Mouse (Mus musculus): Measurements from ENCODE around the gene Rad54l.
A peak's percentile ranks its signal among the peaks of the same experiment; 100 is the strongest.

Gene Rad54l

DNA sequence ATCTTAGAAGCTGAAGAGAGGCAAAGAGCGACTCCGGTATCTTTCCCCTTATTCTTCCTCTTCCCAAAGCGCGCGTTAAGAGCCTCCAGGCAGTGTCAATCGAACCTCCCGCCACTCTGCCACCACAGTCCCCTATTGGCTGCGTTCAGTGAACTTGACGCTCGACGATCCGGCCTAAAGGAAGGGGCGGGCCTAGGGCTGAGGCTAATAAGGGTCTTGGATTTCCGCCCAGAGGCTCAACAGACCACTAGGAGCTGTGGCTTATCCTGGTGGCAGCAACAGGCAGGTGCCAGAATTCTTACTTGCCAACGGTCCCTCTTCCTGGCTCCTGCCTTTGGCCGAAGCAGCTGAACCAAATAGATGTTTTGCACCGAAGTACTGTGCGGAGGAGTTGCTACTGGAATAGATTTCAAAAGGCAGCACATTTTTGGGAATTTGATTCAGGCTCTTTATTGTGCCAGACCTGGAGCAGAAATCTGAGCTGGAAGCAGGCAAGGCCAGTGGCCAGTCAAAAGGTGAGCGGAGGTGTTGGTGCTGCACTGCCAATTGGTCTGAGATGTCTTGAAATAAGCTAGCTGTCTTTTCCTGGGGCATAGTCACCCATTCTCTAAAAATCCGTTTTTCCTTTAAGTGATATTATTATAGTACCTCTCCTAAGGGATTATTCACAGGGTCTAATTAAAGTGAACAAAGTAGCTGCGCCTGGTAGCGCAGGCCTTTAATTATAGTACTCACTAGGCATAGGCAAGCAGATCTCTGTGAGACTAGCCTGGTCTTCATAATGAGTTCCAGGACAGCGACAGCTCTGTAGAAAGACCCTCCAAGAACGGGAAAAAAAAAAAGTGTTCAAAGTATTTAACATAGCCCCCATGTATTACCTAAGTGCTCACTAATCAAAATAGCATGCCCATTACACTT lies at the start of gene Rad54l, which contains the start of gene Pomgnt1:
Gene Rad54l (minus strand): TSS at position 89 of the 918 bp plus-strand sequence.
Gene Pomgnt1 (plus strand): TSS at position 239 of the 918 bp plus-strand sequence.
- DNase-seq (ENCODE audit: low read depth), result peak; percentile 97

- DNase-seq (ENCODE audit: low read depth), result no peak
These were observed 49.6 kb upstream of the Rad54l start, which contains the start of the genes 1700042G07Rik and Gm49337 for GRCm38 (mm10) chr4:116173072-116173471. TSS of gene 1700042G07Rik (plus strand) at chr4:116173372. TSS of gene Gm49337 (plus strand) at chr4:116173384.

- DNase-seq (ENCODE audit: low read depth), result no peak
These were observed 45.8 kb upstream of the Rad54l start for GRCm38 (mm10) chr4:116169353-116169672.

- DNase-seq (ENCODE audit: low read depth), result peak; percentile 70
These were observed 45.3 kb upstream of the Rad54l start for GRCm38 (mm10) chr4:116168617-116169352.

- no peak for DNase-seq (ENCODE audit: low read depth)
These were observed 43.9 kb upstream of the Rad54l start, which contains the start of gene Tspan1 for GRCm38 (mm10) chr4:116167404-116167803. TSS of gene Tspan1 (minus strand) at chr4:116167601.

DNA sequence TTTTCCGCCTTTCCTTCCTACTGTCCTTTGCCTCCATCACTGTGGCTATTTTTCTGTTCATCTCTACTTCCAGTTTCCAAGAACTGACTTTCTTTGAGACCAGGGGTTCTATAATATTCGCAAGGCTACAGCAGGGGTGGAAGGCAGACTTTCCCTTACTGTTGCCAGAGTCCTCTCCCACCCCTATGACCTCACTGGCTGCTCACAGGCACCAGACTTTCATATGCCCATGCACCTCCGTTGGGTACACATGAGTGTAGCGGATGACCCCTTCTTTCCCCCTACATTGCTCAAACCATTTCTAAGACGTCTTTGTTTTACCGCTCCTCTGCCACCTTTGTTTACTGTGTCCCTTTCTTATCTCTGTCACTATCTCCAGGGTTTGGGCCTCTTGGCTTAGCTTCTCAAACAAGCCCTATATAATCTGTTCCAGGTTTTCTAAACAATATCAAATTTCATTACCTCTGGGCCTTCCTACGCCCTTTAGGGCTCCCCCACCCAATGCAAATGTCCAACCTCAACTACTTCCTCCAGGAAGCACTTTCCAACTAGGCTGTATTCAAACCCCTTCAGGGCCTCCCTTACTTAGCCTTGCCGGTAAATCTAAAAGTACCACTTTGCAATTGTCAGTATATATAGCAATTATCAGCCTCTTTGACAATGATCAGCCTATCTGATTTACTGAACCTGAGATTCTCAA lies 42.4 kb upstream of the Rad54l start:
- peak; percentile 19 for DNase-seq (ENCODE audit: low read depth)

DNA sequence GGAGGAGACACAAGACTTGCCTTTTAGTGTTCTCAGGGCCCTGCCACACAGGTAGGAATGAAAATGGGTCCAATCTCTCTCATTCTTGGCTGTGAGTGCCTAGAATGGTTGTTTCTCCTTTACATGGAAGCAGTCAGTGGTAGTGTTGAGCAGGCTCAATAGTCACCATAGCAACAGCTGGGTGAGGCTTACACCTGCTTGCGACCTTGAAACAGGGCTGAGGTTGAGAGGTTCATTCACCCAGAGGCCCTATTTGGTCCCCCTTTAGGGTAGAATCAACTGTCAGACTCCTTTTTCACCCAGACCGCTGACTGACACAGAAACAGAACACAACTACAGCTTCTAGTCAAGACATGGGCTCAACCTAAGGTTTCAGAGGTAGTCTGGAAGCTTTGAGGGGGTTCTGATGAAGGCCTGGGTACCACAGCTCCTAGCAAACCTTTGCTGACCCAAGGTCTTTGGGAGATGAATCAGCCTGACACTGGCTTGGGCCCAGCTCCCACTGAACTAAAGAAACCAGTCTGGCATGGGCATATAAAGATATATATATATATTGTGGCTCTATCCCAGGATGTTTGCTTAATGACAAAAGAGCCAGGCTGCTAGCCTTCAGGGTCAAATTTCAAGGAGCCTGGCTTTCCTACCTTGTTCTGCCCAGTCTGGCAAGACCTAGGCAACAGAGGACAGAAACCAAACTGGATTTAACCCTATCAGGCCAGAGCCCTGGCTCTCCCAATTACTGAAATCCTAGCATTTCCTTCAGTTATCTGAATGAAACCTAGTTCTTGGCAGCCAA lies 41.5 kb upstream of the Rad54l start:
- no peak for DNase-seq (ENCODE audit: low read depth)

DNA sequence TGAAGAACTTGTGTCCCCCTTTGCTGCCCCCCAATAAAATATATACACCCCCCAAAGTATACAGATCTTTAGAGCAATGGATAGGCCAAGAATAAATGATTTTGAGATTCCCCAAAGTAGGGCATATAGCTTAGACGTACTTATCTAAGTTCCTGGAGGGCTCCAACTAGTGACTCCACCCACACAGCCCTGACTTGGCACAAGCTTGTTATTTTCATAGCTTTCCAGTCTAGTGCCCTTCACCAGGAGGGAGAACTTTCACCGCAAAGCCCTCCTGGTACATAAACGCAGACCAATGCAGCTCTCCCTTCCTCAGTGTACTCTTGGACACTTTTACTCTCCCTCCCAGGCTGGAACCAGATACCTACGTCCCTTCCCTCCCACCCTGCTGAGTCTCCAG lies 38.7 kb upstream of the Rad54l start:
- DNase-seq (ENCODE audit: low read depth), result no peak

- no peak for DNase-seq (ENCODE audit: low read depth)
These were observed 37.3 kb upstream of the Rad54l start for GRCm38 (mm10) chr4:116160769-116161168.

DNA sequence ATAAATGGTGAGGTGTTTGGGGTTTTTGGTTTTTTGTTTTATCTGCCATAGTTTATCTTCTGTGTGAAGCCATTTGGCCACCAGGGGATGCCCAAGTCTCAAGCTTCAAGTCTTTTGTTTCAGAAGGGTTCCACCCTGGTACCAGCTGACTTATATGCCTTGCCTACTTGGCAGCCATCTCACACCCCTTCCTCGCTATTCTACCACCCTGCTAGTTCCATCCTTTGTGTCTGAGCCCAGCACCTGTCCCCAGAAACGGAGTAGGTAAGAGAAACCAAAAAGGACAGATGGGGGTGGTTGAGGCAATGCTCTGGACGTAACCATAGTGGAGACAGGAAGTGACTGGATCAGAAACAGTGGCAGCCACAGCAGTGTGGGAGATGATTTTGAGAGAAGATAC lies 36.4 kb upstream of the Rad54l start:
- DNase-seq (ENCODE audit: low read depth), result peak; percentile 72

DNA sequence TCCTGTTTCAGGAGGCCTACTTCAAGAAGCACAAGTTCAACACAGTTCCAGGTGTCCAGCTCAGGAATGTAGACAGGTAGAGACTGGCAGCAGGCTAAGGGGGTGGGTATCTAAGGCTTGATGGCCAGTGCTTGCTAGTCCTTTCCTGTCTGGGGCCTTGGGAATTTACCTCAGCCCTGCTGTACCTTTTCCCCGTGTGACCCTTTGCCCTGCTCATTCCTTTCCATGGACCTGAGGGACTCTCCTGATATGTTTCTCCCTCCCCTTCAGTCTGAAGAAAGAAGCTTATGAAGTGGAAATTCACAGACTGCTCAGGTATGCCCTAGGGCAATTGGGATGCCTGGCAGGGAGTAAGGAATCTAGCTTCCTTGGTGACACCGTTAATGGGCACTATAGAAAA lies 34.4 kb upstream of the Rad54l start:
- no peak for DNase-seq (ENCODE audit: low read depth)

GRCm38 (mm10) chr4:116152702-116153101 lies 29.2 kb upstream of the Rad54l start:
- no peak for DNase-seq (ENCODE audit: low read depth)

DNA sequence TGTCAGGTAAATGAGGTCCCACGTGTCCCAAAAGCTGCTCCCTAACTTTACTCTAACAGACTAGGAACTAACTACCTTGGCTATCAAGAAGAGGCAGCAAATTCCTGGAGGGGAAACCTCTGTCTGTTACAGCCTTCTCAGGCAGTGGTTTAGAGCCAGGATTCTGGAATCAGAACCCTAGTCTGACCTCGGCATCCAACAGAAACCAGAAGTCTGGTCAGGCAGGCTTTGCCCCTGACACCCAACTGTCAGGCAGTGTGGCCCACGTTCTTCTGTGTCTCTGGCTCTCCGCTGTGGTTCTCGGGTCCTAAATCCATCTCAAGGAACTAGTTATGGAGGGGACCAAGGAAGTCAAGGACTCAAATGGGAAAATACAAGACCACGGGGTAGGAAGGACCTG lies 27.7 kb upstream of the Rad54l start, which contains the start of gene Lurap1:
Gene Lurap1 (minus strand): TSS at position 101 of the 400 bp plus-strand sequence.
- no peak for DNase-seq (ENCODE audit: low read depth)

GRCm38 (mm10) chr4:116150862-116151221 lies 27.4 kb upstream of the Rad54l start:
- DNase-seq (ENCODE audit: low read depth), result no peak

- DNase-seq (ENCODE audit: low read depth), result peak; percentile 53
These were observed 26.8 kb upstream of the Rad54l start for GRCm38 (mm10) chr4:116150156-116150861.

DNA sequence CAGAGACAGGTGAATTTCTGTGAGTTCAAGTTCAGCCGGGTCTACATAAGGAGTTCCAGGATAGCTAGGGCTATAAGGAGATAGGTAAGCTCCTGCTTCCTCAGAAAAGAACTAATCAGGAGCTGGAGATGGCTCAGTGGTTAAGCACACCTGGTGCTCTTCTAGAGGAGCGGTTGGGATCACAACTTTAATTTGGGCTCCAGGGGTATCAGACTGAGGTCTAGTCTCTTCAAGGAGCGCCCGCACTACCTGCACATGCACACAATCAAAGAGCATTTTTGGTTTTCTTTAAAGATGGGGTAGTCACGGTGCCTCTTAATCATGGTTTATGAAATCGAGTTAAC lies 26.3 kb upstream of the Rad54l start:
- no peak for DNase-seq (ENCODE audit: low read depth)

GRCm38 (mm10) chr4:116143891-116144717 lies 20.6 kb upstream of the Rad54l start:
- DNase-seq (ENCODE audit: low read depth), result no peak

- DNase-seq (ENCODE audit: low read depth), result no peak
These were observed 19.9 kb upstream of the Rad54l start for GRCm38 (mm10) chr4:116143317-116143811.

- no peak for DNase-seq (ENCODE audit: low read depth)
These were observed 18.8 kb upstream of the Rad54l start for GRCm38 (mm10) chr4:116142269-116142668.

DNA sequence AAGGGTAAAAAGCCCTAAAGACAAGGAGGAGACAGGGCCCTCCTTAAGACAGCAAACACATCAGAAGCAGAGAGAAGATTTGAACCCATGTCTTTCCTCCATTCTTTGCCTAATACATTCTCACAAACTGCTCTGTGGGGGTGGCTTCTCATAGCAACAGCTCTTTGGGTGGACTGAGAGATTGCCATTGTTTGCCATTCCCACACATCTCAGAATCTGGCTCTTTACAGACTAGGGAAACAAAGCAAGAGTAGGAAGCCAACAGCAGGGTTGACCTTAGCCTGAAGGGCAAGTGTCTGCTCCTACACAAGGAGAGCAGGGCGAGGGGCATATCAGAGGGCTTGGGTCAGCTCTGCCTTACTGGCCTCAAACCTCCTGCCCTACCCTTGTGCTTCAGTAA lies 18.2 kb upstream of the Rad54l start:
- no peak for DNase-seq (ENCODE audit: low read depth)
